Mouse (Mus musculus): ENCODE results near the gene Grin2b.
"Not testable (repeated sequence)": the region's sequence is repeated elsewhere in the genome, so short reads cannot be mapped to it uniquely, and the experiment has no call there.

Gene Grin2b

DNA sequence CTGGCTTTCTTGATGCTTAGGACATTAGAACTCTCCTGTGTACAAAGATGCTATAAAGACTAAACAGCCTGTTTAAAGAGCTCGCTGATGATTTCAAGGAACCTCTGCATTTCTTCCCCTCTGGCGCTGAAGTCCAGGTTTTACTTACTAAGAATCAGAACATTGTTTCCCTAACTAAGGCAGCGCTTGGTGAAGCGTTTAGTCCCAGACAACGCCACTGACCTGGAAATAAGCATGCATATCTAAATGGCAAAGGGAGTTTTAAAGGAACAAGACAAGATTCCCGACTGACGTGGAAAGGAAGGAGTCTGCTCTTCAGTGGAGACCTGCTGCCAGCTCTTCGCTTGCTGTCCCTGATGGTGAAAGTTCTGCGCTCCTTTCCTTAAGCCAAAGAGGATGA lies 367.9 kb downstream of the Grin2b start:
- in situ Hi-C loops (cut with MboI, MseI) = no loop called here

DNA sequence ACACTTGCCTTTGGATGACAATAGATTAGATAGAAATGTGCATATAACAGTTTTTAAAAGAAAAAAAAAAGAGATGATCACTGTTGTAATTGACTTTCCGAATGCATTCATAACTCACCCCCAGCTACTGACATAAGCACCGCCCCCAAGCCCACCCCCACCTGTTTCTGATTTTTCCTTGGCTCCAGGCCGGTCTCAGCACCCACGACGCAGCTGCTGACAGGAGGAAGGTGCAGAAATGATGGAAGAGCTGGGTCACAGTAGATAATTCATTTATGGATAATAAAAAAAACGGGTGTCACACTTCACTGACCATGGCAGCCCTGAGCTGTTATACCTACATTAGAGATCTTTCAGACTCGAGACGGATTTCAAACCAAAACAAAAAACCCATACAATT lies 373.4 kb downstream of the Grin2b start:
- in situ Hi-C loops (cut with MboI, MseI) = no loop called here

DNA sequence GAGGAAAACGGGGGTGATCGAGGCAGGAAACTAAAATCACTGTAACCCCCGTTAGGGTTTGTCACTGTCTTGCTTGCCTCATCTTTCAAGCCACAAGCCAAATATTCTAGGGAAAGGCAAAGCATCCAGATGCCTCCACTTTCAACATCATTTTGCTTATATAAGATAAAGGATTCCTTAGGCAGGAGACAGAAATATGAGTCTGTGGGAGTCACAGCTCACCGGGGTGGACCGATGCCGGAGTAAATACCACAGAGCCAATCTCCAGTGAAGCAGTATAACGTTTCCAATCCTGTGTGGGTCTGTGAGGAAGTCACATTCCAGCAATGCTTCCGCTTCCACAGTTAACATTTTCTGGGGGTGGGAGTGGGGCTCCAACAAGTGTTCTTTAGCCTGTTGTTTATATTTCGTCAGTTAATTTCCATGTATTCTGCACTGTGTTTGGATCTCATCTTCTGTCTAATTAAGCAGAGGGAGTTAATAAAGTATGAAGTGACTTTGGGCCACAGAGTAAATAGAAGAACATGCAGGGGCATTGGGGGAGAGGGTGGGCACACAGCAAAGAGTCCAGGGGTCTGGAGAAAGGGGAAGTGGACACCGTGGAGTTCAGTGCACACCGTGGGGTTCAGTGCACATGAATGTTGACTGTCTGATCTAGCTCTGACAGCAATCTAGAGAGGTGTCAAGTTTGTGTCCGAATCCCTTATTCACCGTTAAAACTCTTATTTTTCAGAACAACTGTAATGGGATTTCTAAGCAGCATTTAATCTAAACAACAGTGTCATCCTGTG lies 374.9 kb downstream of the Grin2b start:
- in situ Hi-C loops (cut with MboI, MseI) = no loop called here

DNA sequence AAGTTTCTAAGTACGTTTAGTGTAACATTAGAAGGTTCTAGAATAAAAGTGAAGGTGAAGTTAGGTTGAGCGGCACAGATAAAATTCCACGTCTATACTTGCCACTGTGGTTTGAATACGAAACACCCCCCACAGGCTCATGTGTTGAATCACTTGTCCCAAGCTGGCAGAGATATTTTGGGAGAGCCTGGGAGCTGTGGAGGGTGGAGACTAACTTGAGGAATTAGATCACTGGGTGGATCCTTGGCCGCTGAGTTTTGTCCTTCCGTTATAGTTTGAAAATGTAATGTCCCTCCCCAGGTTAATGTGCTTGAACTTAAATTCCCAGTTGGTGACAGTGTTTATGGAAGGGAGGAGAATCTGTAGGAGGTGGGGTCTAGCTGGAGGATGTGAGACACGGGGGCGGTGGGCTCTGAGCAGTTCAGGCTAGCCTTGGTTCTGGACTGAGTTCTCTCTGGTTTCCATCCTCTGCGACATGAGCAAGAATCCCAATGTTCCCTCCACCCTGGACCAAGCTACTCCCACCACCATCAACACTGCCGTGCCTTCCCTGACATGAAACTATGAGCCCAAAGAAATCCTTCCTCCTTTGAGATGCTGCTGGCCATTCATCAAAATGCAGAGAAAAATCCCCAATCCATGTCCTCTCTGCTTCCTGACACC lies 375.8 kb downstream of the Grin2b start:
- in situ Hi-C loops (cut with MboI, MseI) = no loop called here

DNA sequence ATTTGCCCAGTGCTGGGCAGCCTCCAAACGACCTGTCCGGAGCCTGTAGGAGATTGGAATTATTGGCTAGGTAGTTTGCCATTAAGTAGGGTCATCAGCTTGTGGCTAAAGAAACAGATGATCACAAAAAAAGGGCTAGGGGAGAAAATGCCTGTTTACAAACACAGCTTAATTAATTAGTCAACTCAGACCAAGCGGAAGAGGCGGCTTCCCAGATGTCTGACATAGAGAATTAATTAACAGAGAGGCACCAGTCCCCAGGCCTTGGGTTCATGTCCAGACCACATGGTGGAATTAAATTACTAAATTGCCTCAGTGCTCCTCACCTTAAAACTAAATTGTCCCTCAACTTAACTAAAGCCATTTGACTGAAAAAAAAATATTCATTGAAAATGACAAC lies 376.4 kb downstream of the Grin2b start:
- in situ Hi-C loops (cut with MboI, MseI) = no loop called here

DNA sequence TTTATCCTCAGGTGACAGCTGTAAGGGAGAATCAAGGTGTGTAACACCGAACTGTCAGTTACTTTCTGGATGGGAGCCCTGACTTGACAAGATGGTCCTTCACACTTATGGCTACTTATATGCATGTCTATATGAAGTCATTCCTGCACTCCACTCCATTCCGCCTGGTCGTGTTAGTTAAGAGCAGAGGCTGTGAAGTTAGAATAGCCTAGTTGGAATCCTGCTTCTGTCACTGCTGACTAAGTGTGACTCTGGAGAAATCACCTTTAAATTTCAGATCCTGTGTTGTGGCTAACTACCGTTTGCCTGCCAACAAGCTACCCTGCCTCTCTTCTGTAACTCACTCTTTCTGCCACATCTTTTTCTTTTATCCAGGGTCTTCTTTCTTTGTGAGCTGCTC lies 381.9 kb downstream of the Grin2b start:
- in situ Hi-C loops (cut with MboI, MseI) = no loop called here

DNA sequence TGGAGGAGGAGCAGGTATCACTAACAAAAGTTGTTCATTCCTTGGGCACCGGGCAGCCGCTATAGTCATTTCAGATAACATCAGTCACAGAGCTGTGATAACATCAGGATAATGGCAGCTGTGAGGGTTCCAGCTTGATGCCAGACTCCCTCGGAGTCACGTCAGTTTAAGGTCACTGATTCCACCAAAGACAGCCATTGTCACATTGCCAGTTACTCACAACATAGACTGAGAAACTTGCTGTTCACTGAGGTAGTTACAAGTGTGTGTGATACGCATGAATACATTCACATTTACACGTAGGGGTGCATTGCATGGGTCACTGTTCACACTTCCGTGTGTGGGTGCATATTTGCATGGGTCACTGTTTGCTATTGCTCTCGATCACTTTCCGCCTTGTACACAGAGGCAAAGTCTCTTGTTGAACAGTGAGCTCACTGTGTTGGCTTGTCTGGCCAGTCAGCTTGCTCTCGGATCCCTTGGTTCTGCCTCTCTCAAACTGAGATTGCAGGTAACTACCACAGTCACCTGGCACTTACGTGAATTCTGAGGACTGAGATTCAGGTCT lies 383.6 kb downstream of the Grin2b start:
- in situ Hi-C loops (cut with MboI, MseI) = no loop called here

DNA sequence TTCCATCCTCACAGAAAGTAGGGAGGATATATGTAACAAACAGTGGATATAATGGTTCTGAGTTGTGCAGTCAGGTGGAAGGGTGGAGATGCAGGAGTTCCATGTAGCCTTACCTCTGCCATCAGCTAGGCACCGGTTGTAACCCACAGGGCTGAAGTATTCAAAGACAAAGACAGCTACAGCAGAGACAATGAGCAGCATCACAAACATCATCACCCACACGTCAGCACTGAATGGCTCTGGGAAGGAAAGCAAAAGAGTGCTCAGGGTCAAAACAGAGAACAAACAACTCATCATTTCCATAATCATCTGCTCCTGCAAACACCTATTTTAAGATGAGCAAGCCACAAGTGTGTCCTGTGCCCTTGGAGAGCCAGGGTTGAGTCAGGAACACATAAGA lies 398.6 kb downstream of the Grin2b start:
- in situ Hi-C loops (cut with MboI, MseI) = no loop called here

DNA sequence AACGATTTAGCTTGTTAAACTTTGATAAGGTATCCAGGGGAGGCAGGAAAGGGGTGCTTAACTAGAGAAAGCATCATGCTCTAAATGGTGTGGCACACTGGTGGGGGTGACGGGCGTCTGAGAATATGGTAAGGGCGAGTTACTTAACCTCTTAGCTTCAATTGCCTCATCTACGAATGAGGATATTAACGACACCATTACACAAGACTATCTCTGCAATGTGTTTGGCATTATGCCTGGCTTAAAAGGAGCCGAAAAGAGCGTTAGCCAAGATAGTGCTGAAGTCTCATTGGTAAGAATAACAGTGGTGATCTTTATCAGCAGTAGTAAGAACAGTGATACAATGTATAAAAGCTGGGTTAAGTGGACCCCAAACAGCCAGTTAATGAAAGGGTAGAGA lies 405.7 kb downstream of the Grin2b start:
- in situ Hi-C loops (cut with MboI, MseI) = no loop called here

DNA sequence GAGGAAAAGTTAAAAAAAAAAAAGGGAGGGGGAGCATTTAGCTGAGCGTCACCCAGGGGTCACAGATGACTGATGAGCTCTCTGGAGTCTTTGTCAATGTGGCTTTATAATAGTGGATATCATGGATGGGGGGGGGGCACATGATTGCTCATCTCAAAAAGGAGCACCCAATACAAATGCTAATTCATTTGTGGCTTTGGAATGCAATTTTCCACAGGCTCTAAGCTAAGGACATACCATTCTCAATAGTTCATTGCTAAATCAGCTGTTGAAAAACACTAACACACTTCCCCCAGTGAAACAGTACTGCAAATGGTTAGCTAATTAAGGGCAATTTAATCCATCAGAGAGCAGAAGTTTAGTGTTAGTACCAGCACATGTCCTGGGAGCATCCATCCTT lies 414.6 kb downstream of the Grin2b start:
- in situ Hi-C loops (cut with MboI, MseI) = no loop called here

DNA sequence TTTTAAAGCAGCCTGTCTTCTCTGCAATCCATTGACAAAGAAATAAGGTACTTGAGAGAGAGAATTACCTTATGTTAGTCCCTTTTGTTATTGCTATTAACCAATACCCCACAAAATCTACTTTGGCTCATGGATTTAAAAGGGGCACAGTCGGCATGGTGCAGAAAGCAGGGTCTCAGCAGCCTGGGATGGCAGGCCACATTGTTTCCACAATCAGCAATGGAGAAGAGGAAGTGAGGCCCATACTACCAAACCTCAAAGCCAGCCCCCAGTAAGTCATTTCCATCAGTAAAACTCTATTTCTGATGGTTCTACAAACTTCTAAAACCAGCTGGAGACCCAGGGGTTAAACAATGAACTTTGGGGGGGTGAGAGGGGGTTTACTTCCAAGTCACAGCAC lies 417.2 kb downstream of the Grin2b start:
- in situ Hi-C loops (cut with MboI, MseI) = no loop called here

DNA sequence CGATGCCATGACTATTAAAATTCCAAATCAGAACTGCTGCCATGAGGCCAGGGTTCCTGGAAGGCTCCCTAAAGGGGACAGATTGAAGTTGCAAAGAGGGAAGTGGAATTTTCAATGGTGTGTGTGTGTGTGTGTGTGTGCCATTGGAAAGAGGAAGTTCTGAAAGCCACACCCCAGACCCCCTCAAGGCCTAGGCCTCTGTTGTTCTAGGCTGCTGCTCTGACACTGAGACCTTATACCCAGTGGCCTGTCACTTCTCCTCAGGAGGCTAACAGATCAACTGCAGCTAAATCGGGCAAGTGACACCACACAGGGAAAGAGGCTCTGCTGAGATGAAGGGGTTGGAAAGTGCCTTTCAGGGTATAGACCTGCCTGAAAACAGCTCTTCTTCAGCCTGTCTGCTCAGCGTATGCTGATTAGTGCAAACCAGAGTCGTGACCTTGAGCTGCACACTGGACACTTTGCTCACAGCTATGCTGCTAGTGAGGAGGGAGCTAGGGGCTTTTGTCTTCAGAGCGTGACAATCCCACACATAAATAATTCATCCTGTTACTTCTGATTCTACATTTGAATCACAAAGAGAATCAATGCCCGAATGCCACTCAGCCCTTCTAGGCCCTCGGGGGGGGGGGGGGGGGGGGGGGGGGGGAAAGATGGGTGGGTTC lies 424.8 kb downstream of the Grin2b start:
- in situ Hi-C loops (cut with MboI, MseI) = no loop called here

DNA sequence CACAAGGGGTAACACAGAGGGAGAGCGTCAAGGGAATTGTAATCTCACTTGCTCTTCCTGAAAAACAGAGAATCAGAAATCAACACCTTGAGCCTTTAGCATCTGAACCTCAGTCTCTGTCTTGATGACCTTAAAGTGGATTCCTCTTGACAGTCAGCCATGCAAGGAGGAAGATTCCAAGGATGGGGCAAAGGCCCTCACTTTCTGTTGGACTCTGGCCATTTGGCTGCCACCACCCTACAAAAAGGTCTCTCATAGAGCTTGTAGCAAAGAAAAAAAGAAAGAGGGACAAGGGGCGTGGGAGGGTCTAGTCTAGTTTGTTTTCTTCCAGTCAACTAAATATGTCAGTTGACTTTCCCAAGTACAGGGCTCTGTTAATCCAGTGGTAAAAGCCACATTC lies 427.7 kb downstream of the Grin2b start:
- in situ Hi-C loops (cut with MboI, MseI) = no loop called here

DNA sequence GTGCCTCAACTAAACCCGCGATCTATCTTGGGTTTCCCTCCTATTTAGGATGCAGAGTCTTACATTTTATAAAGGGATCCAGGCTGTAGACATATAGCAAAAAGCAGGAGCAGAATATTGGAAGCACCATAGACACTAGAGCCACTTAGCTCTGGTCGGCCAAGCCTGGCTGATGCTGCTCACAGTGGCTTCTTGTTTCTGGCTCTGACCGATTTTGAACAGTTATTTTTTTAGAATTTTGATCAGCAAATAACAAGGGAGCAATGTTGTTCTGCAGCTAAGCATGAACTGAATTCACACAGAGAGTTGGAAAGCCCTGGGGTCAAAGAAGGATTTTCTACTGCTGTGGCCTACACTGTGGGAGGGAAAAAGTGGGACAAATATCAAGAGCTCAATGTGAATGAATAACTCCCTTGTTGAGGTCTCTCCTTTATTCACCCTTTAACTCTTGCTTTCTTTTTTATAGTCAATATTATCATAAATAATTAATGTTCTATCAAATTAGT lies 439.0 kb downstream of the Grin2b start:
- in situ Hi-C loops (cut with MboI, MseI) = no loop called here

DNA sequence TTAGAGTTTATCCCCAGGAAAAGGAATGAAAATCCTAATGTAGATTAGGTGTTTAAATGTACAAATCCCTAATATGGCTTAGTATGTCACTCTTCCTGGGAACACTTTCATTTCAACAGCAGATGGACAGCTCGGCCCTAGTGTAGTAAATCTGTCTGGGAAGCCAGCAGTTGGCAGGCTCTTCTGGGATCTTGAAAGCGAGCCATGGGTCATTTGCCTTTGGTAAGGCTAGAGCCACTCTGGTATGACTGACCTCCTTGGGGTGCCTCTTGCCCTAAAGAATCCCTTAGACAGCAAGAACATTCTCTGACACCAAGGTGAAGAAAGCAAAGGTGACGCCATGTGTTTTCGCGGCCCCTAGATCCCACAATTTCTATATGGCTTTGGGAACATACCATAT lies 446.2 kb downstream of the Grin2b start:
- in situ Hi-C loops (cut with MboI, MseI) = no loop called here

DNA sequence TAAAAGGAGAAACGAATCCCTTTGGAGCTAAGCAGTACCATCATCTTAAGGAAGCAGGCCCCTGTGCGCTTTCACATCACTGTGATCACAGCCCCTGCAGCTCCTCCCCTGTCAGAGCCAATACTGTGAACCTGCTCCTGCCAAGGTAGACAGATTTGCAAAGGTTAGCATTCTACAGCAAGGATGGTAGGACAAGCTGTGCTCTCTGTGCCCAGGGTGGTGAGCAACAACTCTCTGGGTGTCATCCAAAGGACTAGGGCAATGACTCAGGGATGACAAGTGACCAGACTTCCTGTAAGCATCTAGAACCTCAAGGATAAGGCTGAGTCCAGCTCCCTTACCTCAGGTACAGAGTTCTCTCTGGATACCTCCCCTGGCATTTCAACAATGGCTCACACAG lies 451.6 kb downstream of the Grin2b start:
- in situ Hi-C loops (cut with MboI, MseI) = no loop called here

DNA sequence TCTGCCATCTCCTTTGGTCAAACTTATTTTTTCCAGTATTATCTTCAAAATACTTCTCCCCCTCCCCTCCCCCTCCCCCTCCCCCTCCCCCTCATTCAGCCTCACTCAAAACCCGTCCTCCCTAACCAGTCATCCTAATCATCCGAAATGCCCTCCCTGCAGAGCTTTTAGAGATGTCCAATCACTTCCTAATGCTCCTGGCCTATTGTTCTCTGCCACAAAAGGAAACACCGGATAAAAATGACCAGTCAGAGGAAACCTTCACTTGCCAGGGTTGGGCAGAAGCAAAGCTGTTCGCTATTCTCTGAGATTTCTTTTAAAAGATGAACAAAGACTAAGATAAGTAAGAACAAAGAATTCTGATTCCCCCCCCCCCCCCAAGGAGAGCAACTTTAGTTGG lies 458.4 kb downstream of the Grin2b start:
- in situ Hi-C loops (cut with MboI, MseI) = no loop called here

DNA sequence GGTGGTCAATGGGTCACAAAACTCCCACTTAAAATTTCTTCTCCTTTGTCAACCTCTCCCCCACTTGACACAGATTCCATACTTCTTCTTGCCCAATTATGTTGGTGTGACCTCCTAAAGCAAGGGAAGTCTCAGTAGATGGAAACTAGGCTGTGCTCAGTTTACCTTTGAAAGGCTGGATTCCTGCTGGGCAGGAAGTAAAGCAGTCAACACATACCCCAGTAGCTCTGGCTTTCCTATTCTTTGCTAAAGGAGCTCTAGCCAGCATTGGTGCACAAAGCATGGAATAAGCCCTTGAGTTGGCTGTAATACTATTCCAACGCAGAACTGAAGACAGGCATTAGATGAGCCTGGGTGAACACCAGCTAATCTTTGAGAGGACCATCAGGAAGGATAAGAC lies 459.1 kb downstream of the Grin2b start:
- in situ Hi-C loops (cut with MboI, MseI) = no loop called here

DNA sequence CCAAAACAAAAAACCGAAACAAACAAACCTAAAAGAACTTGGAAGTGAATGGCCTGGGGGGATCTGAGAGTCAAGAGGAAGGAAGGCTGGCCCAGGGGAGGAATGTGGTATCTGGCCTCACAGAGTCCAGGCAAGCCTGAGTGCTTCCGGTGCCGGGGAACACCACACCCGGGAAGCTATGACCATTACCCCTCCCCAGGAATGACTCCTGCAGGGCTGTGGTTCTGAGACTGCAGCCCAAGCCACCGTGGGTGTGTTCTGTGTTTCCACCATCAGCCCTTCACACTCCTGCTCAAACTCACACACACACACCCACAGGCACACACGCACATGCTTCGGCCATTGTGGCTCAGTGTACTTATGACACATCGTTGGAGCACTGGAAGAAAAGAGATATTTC lies 459.6 kb downstream of the Grin2b start:
- in situ Hi-C loops (cut with MboI, MseI) = no loop called here

DNA sequence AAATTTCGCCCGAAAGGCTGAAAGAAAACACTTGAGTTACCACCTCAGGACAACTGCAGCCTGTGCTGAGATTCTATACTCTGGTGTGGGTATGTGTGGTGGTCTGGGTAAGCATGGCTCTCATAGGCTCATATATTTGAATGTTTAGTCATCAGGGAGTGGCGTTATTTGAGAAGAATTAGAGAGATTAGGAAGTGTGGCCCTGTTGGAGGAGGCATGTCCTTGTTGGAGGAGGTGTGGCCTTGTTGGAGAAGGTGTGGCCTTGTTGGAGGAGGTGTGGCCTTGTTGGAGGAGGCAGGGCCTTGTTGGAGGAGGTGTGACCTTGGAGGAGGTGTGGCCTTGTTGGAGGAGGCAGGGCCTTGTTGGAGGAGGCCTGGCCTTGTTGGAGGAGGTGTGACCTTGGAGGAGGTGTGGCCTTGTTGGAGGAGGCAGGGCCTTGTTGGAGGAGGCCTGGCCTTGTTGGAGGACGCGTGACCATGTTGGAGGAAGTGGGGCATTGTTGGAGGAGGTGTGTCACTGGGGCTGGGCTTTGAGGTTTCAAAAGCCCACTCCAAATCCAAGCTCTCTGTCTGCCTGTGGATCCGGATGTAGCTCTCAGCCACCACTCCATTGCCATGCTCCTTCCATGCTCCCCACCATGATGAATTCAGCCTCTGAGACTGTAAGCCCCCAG lies 466.3 kb downstream of the Grin2b start:
- in situ Hi-C loops (cut with MboI, MseI) = not testable (repeated sequence)

DNA sequence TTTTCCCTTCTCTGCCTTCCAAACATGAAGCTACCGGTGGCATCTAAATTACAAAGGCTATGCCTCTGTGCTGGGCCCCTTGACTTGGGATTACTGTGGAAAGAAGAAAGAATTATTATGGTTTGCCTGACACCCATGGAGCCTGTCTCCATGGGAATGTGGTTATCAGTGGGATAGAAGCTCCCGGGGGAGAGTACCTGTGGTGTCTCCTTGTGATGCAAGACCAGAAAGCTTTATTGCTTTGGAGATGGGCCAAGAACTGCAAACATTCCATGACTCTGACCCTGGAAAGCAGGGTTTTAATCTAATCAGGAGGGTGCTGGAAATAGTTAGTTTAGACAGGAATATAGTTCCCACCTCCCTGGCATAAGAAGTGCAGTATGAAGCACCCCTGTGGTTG lies 469.7 kb downstream of the Grin2b start:
- in situ Hi-C loops (cut with MboI, MseI) = no loop called here

DNA sequence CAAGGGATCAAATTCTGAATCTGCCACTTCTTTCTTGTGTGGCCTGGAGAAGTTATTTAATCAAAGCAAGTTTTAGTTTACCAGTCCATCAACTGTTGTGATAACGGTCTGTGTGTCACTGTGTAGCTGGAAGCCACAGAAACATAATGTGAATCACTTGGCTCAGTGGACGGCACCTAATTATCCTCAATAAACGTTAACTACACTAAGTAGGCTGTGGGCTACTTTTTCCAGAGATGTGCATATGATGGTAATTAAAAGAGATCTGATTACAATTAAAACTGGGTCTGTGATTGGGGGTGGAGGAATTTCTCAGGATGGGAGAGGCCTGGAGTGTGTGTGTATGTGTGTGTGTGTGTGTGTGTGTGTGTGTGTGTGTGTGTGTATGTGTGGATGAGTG lies 471.9 kb downstream of the Grin2b start:
- in situ Hi-C loops (cut with MboI, MseI) = no loop called here
